Mouse (Mus musculus): ENCODE results near the gene Tpx2.

GRCm38 (mm10) chr2:152859501-152859900 lies 11.7 kb downstream of the Tpx2 start:
- TF ChIP-seq CTCF (IDR thresholded peaks at IDR 0.05; ENCODE audit: low read depth, low read length) (no peak), GATA1 (IDR thresholded peaks at IDR 0.05; ENCODE audit: borderline replicate concordance, low read length) (no peak), TAL1 (conservative IDR thresholded peaks at IDR 0.05; ENCODE audit: low read depth, low read length) (no peak)
